Mouse (Mus musculus): ENCODE data around the gene Ccl27a.
"Not testable (repeated sequence)": the region's sequence is repeated elsewhere in the genome, so short reads cannot be mapped to it uniquely, and the experiment has no call there.

The Ccl27a gene

DNA sequence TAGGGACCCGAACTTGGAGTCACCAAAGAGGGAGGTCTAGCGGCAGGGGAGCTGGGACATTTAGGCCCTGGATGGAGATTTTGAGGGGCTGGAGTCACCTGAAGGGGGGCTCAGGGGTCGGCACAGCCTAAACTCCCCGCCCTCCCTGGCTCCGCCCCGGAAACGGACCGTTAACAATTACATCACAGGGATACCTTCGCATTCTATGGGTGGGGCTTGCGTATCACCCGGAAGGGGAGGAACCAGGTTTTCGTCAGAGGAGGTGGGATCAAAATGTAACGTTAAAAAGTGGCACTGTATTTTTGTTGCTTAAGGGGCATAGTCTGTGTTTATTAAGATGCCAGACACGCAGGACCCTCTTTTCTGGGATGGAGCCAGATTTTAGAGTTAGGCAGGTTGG is at the start of gene Ccl27a:
TSS of gene Ccl27a (minus strand) at position 246 of the 400 bp plus-strand sequence.
- DNase-seq (ENCODE audit: low read depth, low spot score): not testable (repeated sequence)

DNA sequence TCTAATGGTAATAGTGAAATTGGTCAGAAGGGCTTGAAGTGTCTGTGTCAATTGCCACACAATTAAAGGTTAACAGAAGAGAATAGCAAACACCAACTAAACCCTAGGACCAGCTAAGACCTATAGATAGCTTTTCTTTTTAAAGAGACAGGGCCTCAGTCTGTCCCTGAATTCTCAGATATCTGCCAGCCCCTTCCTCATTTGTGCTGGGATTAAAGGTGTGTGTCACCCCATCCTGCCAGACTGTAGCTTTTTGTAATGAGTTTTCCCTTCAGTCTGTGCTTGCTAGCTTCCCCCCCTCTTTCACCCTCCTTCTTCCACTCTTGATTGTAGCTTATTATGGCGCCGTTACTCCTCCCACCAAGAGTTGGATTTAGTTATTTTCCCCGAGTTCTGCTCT is 9.2 kb upstream of the Ccl27a start:
- not testable (repeated sequence) for DNase-seq (ENCODE audit: low read depth, low spot score)

DNA sequence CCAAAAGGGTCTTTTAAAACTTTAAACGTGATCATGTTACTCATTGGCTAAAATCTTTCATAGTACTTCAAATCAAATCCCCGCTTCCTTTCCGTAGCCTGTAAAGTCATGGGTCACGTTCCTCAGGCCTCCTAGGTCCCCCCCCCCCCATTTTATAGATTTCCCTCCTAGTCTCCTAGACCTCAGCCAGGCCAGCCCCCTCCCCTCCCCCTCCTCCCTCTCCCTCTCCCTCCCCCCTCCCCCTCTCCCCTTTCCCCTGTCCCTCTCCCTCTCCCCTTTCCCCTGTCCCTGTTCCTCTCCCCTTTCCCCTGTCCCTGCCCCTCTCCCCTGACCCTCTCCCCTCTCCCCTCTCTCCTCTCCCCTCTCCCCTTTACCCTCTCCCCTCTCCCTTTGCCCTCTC is 8.7 kb upstream of the Ccl27a start:
- not testable (repeated sequence) for DNase-seq (ENCODE audit: low read depth, low spot score)

DNA sequence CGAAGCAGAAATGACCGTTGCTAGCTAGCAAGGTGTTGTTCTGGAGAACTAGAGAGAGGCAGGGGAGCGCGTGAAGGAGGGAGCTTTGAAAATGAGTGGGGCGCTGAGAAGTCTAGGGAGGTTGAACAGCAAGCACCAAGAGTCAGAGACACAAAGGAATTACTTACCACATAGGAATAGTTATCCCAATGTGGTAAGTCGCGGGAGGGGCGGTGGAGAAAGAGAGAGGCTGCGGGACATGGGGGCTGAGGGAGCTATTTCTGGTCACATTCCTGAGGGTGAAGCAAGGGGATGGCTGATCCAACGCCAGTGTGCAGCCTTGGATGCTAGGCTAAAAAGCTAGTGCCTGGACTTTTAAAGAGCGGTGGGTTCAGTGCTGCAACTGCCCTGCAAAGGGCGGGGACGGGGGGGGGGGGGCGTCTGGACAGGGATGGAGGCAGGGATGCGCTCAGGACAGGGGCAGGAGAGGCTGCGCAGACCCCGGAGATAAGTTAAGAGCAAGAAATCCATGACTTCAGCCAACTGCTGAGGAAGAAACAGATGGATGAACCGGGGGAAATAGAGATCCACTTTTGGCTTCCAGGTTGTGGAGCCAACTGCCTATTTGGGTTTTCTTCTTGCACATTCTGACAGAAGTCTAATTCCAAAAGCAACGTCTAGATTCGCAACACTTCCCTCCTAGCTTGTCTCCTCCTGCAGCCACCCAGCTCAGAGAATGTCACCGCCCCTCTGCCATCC is 7.9 kb upstream of the Ccl27a start:
- not testable (repeated sequence) for DNase-seq (ENCODE audit: low read depth, low spot score)

DNA sequence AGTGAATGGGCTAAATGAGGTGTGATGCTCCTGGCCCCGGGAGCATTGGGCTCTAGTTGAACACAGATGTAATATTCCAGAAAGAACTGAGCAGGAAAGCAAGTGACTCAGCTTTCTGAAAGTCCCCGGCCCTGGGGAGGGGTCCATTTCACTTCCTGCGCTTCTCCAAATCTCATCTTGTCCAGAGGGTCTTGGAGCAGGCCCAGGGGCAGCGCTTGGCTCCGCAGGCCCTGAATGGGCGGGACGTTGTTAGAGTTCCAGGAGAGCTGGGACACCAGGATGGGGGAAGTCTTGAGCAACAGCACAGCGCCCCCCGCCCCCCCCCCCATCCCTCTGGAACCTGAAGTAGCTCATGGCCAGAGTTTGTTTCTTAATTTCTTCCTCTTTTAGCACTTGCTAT is 7.2 kb upstream of the Ccl27a start:
- DNase-seq (ENCODE audit: low read depth, low spot score): not testable (repeated sequence)

DNA sequence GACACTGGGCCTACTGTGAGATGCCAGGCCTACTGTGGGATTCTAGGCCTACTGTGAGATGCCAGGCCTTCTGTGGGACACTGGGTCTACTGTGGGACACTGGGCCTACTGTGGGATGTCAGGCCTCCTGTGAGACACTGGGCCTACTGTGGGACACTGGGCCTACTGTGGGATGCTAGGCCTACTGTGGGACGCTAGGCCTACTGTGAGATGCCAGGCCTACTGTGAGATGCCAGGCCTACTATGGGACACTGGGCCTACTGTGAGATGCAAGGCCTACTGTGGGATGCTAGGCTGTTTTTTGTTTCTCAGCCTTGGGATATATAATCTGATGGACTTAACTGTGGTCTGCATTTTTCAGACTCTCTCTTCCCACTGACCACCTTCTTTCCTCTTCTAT is 1.8 kb upstream of the Ccl27a start:
- DNase-seq (ENCODE audit: low read depth, low spot score): not testable (repeated sequence)

DNA sequence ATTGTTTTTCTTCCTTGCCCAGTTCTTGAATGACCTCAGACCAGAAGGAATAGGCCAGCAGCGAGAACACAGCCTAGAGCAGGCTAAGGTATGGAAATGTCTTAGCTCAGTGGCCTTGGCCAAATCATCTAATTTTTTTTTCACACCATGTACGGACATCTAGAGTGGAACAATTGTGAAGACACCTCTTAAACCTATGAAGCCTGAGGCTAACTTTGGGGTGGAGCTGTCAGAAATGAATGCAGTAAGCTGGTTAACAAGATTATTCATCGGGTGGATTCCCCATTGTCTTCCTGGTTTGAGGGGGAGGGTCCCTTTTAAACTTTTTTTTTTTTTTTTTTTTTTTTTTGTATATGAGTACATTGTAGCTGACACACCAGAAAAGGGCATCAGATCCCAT is 459 bp upstream of the Ccl27a start:
- DNase-seq (ENCODE audit: low read depth, low spot score): not testable (repeated sequence)

DNA sequence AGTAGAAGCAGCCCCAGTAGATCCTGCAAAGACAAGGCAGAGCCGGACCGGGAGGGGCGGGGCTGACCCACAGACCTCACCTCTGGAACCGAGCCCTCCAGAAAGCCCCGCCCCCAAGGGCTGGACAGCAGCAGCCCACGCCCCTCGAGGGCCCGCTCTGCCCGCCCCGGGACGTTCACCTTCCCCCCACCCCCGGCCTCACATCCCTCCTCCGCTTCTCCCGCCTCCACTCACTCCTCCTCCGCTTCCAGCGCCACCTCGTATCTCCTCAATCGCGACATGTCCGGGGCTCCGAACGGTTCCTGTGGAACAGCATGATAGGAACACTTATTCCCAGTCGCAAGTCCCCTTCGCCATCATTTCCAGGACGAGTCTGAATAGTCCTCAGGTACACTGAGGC is 545 bp downstream of the Ccl27a start:
- not testable (repeated sequence) for DNase-seq (ENCODE audit: low read depth, low spot score)

DNA sequence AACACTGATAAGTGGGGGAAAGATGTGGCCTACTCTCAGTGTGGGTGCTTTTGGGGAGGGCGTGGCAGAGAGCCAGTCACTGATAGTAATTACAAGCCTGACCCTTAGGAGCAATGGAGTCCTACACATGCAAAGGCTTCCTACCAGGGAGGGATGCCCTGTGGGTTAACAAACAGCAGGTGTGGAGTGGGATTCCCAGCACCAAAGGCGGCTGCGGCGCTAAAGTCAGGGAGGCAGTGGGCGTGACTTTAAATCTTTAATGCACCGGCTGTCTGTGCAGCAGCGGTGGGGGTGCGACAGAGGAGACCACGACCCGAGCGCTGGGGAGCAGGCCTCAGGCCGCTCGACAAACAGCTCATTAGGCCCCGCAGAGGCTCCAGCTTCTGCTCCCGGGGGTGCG is 1.1 kb downstream of the Ccl27a start:
- not testable (repeated sequence) for DNase-seq (ENCODE audit: low read depth, low spot score)

DNA sequence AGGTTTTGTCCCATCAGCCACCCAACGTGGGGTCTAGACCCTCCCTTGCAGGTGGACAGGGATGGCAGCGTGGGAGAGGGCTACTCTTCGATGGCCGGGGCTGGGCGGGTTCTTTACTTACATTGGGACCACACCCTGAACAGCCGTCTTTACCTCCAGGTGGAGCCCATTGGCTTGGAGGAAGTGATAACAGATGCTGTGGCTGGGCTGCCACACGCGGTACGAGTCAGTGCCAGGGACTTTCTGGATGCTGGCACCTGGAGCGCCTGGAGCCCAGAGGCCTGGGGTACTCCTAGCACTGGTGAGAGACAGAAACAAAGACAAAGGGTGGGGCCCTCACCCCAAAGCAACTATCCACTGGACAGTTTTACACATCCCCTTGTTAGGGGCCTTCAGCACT is 6.7 kb downstream of the Ccl27a start:
- not testable (repeated sequence) for DNase-seq (ENCODE audit: low read depth, low spot score)

DNA sequence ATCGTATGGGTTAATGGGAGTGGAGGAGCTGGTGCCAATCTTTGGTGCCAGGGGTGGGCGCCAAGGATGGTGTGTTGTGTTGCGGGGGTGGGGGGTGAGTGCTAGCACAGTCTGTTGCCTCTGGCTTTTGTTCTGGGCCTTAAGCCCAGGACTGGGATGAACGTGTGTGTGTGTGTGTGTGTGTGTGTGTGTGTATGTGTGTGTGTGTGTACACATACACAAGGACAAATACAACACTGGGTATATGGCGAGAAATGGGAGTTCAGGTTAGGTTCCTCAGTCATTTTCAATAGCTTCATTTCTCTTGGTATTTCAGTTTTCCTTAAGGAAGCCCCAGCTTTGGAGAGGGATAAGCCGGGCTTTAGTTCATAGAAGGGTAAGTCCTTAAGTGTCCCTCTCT is 10.9 kb downstream of the Ccl27a start:
- not testable (repeated sequence) for DNase-seq (ENCODE audit: low read depth, low spot score)

DNA sequence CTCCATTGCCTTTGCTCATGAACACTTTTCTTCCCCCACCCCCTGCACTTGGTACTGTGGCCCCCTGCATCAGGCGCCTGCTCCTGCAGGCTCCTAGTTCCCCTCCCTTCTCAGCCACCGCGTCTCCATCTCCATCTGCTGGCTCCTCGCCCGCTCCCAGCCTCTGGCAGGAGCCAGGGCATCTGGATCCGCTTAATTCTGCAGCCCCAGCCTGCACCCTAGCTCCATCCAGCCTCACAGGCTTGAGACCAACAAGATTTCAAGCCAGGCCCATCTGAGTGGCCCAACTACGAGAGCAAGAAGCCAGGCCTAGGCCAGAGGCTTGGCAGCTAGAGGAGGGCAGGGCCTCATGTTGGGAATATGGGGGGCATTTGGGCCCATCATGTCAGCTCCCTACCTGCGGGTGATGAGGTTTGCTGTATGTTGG is 11.3 kb downstream of the Ccl27a start:
- not testable (repeated sequence) for DNase-seq (ENCODE audit: low read depth, low spot score)

DNA sequence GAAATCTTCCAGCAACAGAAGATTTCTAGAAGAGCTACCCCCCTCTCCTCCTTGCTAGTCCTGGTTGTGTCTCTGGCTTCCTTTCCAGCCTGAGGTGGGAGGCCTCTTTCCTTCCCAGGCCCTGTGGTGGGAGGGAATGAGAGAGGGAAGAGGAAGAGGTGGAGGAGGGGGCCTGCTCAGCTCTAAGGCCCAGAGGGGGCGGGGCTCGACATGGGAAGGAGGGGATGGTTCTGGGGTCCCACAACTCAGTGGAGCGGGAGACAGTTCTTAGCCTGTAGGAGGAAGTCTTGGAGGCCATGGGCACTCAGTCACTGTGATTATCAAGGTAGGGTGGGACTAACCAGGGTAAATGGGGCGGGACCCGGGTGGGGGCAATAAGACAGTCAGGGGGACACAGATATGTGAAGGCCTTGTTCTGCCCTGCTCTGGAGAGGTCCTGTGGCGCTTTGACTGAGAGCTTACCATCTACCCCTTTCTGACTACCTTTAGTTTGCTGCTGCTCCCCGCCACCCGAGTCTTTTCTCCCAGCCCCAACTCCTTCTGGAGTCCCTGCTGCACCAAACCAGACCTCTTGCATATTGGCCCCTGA is 11.9 kb downstream of the Ccl27a start:
- no peak for DNase-seq (ENCODE audit: low read depth, low spot score)

DNA sequence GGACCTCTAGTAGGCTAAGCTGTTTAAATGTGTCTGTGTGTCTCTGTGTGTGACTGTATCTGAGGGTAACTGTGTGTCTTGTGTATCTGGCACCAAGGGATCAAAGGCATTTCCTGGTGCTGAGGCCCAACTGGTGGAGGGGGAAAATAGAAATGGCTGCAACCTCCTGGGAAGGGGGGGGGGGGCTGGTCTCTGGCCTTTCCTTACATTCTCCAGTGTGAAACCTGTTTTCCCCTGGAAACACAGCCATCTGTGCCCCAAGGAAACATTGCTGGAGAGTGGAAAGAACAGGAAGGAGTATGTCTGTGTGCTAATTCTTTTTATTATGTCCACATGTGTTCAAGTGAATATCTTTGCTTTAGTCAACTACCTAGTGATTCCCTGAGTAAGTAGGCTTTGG is 12.4 kb downstream of the Ccl27a start:
- no peak for DNase-seq (ENCODE audit: low read depth, low spot score)

DNA sequence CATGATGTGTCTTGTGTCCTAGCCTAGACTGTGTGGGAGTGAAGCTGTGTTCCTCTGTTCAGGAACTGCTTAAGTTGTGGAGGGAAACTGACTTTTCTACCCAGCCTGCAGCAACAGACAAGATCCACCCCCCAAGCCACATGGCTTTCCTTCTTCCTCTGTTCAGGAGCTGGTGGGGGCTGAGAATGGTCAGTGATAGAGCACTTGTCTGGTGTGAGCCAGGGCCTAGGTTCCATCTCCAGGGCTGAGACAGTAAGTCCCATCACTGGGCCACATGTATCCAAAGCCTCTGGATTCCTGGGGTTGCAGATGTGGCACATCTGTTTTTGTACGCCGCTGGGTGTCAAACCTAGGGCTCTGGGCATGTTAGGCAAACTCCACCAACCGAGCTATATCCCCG is 13.1 kb downstream of the Ccl27a start:
- no peak for DNase-seq (ENCODE audit: low read depth, low spot score)

DNA sequence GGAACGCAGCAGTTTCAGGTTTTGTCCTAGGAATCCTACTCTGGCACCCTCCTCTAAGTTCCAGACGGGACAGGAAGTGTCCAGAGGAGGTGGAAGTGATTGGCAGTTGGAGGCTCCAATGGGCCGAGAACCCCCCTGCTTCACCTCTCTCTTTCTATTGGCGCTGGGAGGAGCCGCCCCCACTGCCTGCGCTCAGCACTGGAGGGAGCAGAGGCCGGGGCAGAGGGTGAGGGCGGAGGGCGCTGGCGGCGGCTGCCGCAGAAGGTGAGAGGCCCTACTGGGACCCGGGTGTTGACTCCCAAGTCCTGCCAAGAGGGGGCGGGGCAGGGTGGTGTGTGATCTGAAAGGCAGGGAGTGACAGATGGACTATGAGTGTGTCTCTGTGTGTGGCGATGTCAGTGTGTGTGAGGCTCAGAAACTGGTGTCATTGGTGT is 13.7 kb downstream of the Ccl27a start:
- no peak for DNase-seq (ENCODE audit: low read depth, low spot score)

DNA sequence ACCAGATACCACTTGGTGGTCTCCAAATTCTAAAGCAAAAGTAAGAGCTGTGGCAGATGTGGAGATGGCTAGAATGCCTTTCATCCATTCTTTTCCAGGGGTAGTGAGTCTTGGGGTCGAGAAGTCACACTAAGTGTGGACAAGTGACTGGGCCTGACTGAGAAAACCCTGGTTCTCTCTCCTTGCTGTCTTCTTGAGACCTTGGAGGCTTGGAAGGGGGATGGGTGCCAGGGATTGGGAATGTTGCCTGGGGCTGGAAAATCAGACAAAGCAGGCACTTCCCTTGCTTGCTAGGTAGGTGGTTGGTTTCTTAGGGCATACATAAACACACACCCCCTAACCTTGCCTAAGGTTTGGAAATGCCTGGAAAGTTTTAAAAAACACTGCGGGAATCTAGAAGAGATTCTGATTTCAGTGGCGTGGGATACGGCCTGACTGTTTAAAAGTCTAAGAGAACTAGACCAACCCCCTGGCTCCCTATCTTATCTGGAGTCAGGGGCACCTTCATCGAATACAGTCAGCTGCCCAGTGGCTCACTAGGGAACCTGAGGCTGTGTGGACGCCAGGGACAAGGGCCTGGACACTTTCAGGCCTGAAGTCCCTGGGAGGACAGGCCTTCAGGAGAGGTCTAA is 14.3 kb downstream of the Ccl27a start:
- DNase-seq (ENCODE audit: low read depth, low spot score): no peak

DNA sequence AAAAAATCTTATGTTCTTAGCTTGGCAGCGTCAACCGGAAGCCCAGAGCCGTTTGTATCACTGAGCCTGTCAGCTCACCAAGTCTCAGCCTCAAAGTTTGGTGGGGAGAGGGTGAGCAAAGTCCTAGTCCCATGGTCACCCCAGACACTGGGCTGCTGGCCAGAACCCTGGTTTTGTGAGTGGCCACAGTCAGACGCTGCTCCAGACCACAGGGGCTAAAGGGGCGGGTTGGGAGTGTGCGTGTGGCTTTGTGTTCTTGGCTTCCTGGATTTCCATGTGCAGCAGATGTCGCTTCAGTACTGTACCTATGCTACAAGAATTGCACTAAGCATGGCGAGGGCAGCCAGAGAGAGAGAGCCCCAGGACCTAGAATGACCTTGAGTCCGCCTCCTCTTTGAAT is 14.8 kb downstream of the Ccl27a start:
- no peak for DNase-seq (ENCODE audit: low read depth, low spot score)

DNA sequence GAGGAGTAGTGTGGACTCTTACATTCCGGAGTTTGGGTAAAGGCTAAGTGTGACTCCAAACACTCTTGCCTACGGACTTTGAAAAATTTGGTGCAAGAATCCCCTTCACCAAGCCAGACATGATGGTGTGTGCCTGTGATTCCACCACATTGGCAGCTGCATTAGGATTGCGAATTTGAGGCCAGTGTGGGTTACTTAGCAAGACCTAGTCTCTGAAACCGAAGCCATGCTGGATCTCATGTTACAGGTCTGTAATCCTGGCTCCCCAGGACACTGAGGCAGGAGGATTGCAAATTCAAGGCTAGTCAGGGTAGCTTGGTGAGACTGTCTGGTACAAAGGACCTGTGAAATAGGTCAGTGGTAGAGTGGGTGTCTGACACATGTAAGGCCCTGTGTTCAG is 15.3 kb downstream of the Ccl27a start:
- DNase-seq (ENCODE audit: low read depth, low spot score): no peak

DNA sequence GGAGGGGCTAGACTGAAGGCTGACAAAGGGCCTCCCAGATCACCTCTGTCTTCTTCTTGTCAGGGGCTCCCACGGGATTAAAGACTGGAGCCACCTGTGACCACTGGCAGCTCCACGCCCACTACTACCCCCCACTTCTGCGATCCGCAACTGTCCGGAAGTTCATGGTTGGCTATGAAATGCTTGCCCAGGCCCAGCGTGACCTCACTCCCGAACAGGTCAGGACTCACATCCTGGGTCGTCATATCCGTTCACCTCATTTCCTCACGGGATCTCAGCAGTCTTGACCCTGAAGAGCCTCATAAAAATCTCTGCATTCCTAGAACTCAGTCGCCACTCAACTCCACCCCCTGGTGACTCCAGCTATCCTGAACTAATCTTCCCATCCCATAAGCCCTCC is 16.0 kb downstream of the Ccl27a start:
- DNase-seq (ENCODE audit: low read depth, low spot score): no peak

DNA sequence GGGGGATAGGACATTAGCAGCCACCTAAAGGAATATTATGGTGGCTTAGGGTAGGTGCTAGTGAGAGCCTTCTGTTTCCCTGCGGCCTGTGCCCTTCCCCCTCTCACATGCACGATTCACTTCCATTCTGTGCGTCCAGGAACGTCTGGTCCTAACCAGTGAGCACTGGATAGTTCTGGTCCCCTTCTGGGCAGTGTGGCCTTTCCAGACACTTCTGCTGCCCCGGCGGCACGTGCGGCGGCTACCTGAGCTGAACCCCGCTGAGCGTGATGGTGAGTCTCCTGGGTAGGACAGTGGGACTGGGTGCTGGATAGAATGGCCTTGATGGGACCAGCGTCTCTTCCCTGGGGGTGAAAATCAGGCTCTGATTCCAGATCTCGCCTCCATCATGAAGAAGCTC is 16.7 kb downstream of the Ccl27a start:
- no peak for DNase-seq (ENCODE audit: low read depth, low spot score)

DNA sequence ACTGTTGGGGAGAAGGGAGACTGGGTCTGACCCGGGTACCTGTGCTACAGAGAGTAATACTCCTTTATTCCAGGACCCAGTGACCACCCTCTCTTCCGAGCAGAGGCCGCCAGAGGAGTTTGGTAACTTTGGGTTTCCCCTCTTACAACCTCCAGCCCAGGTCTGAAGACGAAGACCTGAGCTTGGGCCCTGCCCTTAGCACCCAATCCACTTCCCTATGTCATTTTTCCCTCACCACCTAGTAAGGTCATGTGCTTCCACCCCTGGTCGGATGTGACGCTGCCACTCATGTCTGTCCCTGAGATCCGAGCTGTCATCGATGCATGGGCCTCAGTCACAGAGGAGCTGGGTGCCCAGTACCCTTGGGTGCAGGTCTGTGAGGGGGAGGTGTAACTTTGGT is 17.6 kb downstream of the Ccl27a start:
- DNase-seq (ENCODE audit: low read depth, low spot score): no peak
